Mouse (Mus musculus) liver, adult 2 months (tissue): Measurements from ENCODE around the gene Pnpla2. TPM values are rescaled to one million over a fixed set of nuclear protein-coding genes. Genes with fewer than 3 reads are reported as not detected.

Source experiments
- DNase-seq: peaks from one replicate; pipeline ENCODE4 v3.0.0-alpha.2; 2011; ENCODE audit warnings: low read depth, low spot score; ENCODE audit errors: extremely low read depth
- H3K27ac ChIP-seq: fragments of 200-500 bp; replicated peaks from 2 replicates; pipeline ENCODE4 v1.5.1; 2012; ENCODE audit warnings: low read depth, mild to moderate bottlenecking, control low read depth, inconsistent platforms, low read length; ENCODE audit not compliant: insufficient read depth
- H3K27me3 ChIP-seq: fragments of 200-500 bp; 2 replicates; pipeline ENCODE4 v1.6.1; 2012; ENCODE audit warnings: mild to moderate bottlenecking, moderate library complexity, low read length, inconsistent platforms; ENCODE audit not compliant: control insufficient read depth, insufficient read depth
- H3K36me3 ChIP-seq: fragments of 200-500 bp; 2 replicates; pipeline ENCODE4 v1.6.1; 2012; ENCODE audit warnings: low read length, inconsistent platforms; ENCODE audit not compliant: control insufficient read depth, insufficient read depth
- H3K4me1 ChIP-seq: fragments of 200-500 bp; 2 replicates; pipeline ENCODE4 v1.6.1; 2011; ENCODE audit warnings: low read length; ENCODE audit not compliant: control insufficient read depth, insufficient read depth
- H3K4me3 ChIP-seq: fragments of 200-500 bp; 2 replicates; pipeline ENCODE4 v1.5.1; 2011; ENCODE audit warnings: low read depth, mild to moderate bottlenecking, control low read depth, low read length, moderate library complexity; ENCODE audit not compliant: insufficient read depth
- H3K79me2 ChIP-seq: fragments of 200-500 bp; 2 replicates; pipeline ENCODE4 v1.6.1; 2012; ENCODE audit warnings: inconsistent platforms, mild to moderate bottlenecking, low read length, moderate library complexity; ENCODE audit not compliant: control insufficient read depth, insufficient read depth
- H3K9ac ChIP-seq: fragments of 200-500 bp; 2 replicates; pipeline ENCODE4 v1.6.1; 2012; ENCODE audit warnings: low read depth, mild to moderate bottlenecking, control low read depth, inconsistent platforms, low read length
- CTCF ChIP-seq: fragments of 200-500 bp; IDR thresholded peaks from 2 replicates; pipeline ENCODE4 v1.5.1; 2011; ENCODE audit warnings: low read depth, low read length, control low read depth
- POLR2A ChIP-seq: fragments of 200-500 bp; IDR thresholded peaks from 2 replicates; pipeline ENCODE4 v1.6.1; 2011; ENCODE audit warnings: low read length, control low read depth; ENCODE audit not compliant: insufficient read depth; ENCODE audit errors: extremely low read depth
- WGBS: fragments of 180-500 bp; shearing (Covaris S2); methylation state at CpG from one replicate; pipeline ENCODE4 v1.1.7; 2018; 5-methylcytosine and 5-hydroxymethylcytosine counted together
- polyA plus RNA-seq: library from polyadenylated mRNA; depleted of rRNA; stranded (reverse); fragments of >200 nt; gene quantifications from 2 replicates; pipeline ENCODE4 v1.2.3, GENCODE M21; 2012
- total RNA-seq: library from RNA; depleted of rRNA; stranded (reverse); fragments of >200 nt; gene quantifications from 2 replicates; pipeline ENCODE4 v1.2.3, GENCODE M21; 2014

Gene Pnpla2
- total and polyA plus RNA-seq, 2 experiments = 22.6 to 84.8 TPM

DNA sequence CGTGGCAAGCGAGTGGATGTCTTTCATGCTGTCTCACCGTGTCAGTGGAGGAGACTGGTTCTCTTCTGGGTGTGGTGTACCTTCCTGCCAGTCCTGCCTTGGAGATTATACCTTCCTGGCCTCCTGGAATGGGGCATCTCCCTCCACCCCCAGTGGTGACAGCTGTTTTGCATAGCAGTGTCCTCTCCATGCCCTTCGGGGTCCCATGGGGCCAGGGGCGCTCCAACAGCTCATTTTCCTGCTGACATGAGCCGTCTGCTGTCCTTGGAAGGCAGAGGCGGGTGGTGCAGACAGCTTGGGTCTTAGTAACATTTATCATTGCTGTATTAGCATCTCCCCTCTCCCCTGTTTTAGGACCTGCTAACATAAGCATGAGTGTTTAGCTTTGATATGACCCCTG lies 32.1 kb downstream of the Pnpla2 start:
- Histone ChIP-seq H3K9ac (no peak overlapping the region), H3K36me3 (peaks cover 22% of the 10 kb centered on the region), H3K4me1 (no peaks in the 10 kb centered on the region), H3K79me2 (peaks cover 7% of the 10 kb centered on the region), H3K27ac (no peak overlapping the region), H3K4me3 (no peak overlapping the region), H3K27me3 (no peaks in the 10 kb centered on the region)
- DNase-seq = no peak
- WGBS = 96% methylated on average over 7 of the region's 7 CpGs
- no peak for TF ChIP-seq POLR2A
- no peak for TF ChIP-seq CTCF

GRCm38 (mm10) chr7:141491151-141491550 lies 36.2 kb downstream of the Pnpla2 start:
- Histone ChIP-seq H3K79me2 (no peaks in the 10 kb centered on the region), H3K27me3 (no peaks in the 10 kb centered on the region), H3K4me3 (no peak overlapping the region), H3K9ac (no peak overlapping the region), H3K36me3 (peaks cover 26% of the 10 kb centered on the region), H3K27ac (no peak overlapping the region), H3K4me1 (no peaks in the 10 kb centered on the region)
- peak; percentile 11; the same call in 1 of the 2 replicates for TF ChIP-seq CTCF
- TF ChIP-seq POLR2A = no peak
- WGBS = 76% methylated on average over 2 of the region's 2 CpGs
- no peak for DNase-seq

DNA sequence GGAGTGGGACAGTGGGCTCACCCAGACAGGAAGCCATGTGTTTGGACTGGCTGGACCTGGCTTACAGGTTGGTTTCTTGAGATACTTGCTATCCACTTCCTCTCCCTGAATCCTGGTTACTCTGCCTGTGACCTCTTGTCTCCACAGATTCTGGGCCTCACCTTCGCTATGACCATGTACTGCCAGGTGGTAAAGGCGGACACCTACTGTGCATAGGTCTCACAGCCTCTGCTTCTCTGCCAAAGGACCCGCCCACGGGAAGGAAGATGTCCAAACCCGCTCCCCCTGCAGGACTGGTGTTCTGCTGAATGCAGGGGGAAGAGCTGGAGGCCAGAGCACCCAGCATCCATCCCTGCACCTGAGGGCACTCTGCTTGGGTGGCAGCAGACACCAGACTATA lies 37.7 kb downstream of the Pnpla2 start:
- Histone ChIP-seq H3K4me3 (no peak overlapping the region), H3K36me3 (peaks cover 19% of the 10 kb centered on the region; the same call in 1 of the 2 replicates), H3K4me1 (no peaks in the 10 kb centered on the region), H3K27ac (no peak overlapping the region), H3K9ac (no peak overlapping the region), H3K79me2 (no peaks in the 10 kb centered on the region), H3K27me3 (no peaks in the 10 kb centered on the region)
- no peak for DNase-seq
- TF ChIP-seq CTCF = no peak
- no peak for TF ChIP-seq POLR2A
- 81% methylated on average over 5 of the region's 5 CpGs for WGBS

DNA sequence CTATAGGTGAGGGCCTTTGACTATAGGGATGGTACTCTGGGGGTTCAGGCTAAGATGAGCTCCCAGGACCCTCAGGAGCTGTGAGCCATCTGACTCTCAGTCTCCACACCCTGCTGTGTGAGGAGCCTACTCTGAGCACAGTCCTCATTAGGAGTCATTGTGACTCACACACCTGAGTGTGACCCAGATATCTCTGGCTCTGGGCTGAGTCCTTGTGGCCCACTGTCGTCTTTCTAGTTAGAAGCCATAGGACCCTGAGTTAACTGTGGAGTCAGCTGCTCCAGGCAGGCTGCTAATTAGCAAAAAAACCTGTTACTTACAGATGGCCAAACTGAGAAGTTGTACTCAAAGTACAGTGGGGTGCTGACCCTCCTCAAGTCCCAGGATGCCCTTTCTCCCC lies 38.7 kb downstream of the Pnpla2 start:
- TF ChIP-seq CTCF (no peak), POLR2A (no peak)

GRCm38 (mm10) chr7:141495379-141495778 lies 40.4 kb downstream of the Pnpla2 start:
- TF ChIP-seq POLR2A = no peak
- no peak for TF ChIP-seq CTCF
- WGBS = 71% methylated on average over 2 of the region's 2 CpGs
- H3K79me2 ChIP-seq = no peaks in the 10 kb centered on the region
- no peaks in the 10 kb centered on the region for H3K27me3 ChIP-seq
- H3K4me3 ChIP-seq = no peak overlapping the region
- no peak overlapping the region for H3K9ac ChIP-seq
- no peaks in the 10 kb centered on the region for H3K4me1 ChIP-seq
- H3K36me3 ChIP-seq = peaks cover 13% of the 10 kb centered on the region; the same call in 1 of the 2 replicates
- no peak for DNase-seq
- no peak overlapping the region for H3K27ac ChIP-seq

More for the DNA sequence above, 38.7 kb downstream of the Pnpla2 start:
- Histone ChIP-seq H3K36me3 (peaks cover 19% of the 10 kb centered on the region; the same call in 1 of the 2 replicates), H3K27me3 (no peaks in the 10 kb centered on the region), H3K4me1 (no peaks in the 10 kb centered on the region), H3K27ac (no peak overlapping the region), H3K4me3 (no peak overlapping the region), H3K9ac (no peak overlapping the region), H3K79me2 (no peaks in the 10 kb centered on the region)
- no peak for DNase-seq
- WGBS = 81% methylated on average over 1 of the region's 1 CpGs

DNA sequence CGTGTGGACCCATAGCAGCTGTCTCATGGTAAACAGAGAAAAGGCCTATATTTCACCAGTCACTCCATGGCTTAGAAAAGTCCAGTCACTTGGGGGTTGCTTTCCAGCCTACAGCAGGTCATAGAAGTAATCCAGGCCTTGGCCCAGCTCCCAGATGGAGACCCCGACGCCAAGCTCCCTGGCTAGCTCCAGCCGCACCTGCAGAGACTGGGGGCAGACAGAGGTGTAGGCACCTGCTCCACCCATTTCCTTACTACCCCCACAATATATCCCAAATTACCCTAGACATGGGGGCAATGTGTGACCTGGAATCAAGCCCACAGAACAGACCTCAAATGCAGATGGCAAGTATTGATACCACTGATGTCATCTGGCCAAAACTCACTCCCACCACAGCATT lies 40.9 kb downstream of the Pnpla2 start:
- peaks cover 11% of the 10 kb centered on the region; the same call in 1 of the 2 replicates for H3K36me3 ChIP-seq
- TF ChIP-seq POLR2A (no peak), CTCF (no peak)
- no peaks in the 10 kb centered on the region for H3K79me2 ChIP-seq
- H3K27me3 ChIP-seq = no peaks in the 10 kb centered on the region
- H3K4me3 ChIP-seq = no peak overlapping the region
- H3K9ac ChIP-seq = no peak overlapping the region
- no peaks in the 10 kb centered on the region for H3K4me1 ChIP-seq
- DNase-seq = no peak
- no peak overlapping the region for H3K27ac ChIP-seq
- 90% methylated on average over 4 of the region's 4 CpGs for WGBS
